Mouse (Mus musculus) limb, embryonic 14.5 days (tissue): ENCODE measurements at regions not wholly inside any gene's neighbourhood (a gene's known extent, or its start where the extent isn't known, plus 50 kb on each side); places are given as distances from the start of the nearest gene placed in this dataset.

Experiments used
- ATAC-seq: fragments of 200-750 bp; cut with Nextera tagmentation; 2 replicates; pipeline ENCODE4 v1.8.0; 2017; ENCODE audit warnings: low read depth, moderate number of reproducible peaks, moderate TSS enrichment; ENCODE audit not compliant: low FRiP score
- DNase-seq: peaks from one replicate; pipeline ENCODE4 v3.0.0-alpha.2; 2015; ENCODE audit warnings: low spot score
- H3K27ac ChIP-seq: fragments of 300-500 bp; sonication (generic); replicated peaks from 2 replicates; pipeline ENCODE4 v1.5.1; 2014; ENCODE audit warnings: low read depth, mild to moderate bottlenecking, low read length, moderate library complexity, mixed read lengths
- H3K27me3 ChIP-seq: fragments of 300-500 bp; sonication (generic); 2 replicates; pipeline ENCODE4 v1.6.1; 2014; ENCODE audit warnings: low read length, mixed read lengths; ENCODE audit not compliant: control insufficient read depth, insufficient read depth
- H3K36me3 ChIP-seq: fragments of 300-500 bp; sonication (generic); 2 replicates; pipeline ENCODE4 v1.6.1; 2014; ENCODE audit warnings: mild to moderate bottlenecking, low read length, moderate library complexity, mixed read lengths; ENCODE audit not compliant: control insufficient read depth, insufficient read depth
- H3K4me1 ChIP-seq: fragments of 300-500 bp; sonication (generic); 2 replicates; pipeline ENCODE4 v1.6.1; 2014; ENCODE audit warnings: antibody characterized with exemption, low read length, mixed read lengths; ENCODE audit not compliant: control insufficient read depth, insufficient read depth
- H3K4me2 ChIP-seq: fragments of 300-500 bp; sonication (generic); replicated peaks from 2 replicates; pipeline ENCODE4 v1.6.1; 2014; ENCODE audit warnings: low read depth, mild to moderate bottlenecking, low read length, moderate library complexity; ENCODE audit not compliant: severe bottlenecking
- H3K4me3 ChIP-seq: fragments of 300-500 bp; sonication (generic); replicated peaks from 2 replicates; pipeline ENCODE4 v1.5.1; 2014; ENCODE audit warnings: low read length
- H3K9ac ChIP-seq: fragments of 300-500 bp; sonication (generic); 2 replicates; pipeline ENCODE4 v1.6.1; 2014; ENCODE audit warnings: mild to moderate bottlenecking, low read depth, low read length, moderate library complexity; ENCODE audit not compliant: severe bottlenecking
- H3K9me3 ChIP-seq: fragments of 300-500 bp; sonication (generic); 2 replicates; pipeline ENCODE4 v1.6.1; 2016; ENCODE audit warnings: low read length; ENCODE audit not compliant: control insufficient read depth
- POLR2A ChIP-seq: fragments of 200-500 bp; IDR thresholded peaks from 2 replicates; pipeline ENCODE4 v1.8.0; 2012; ENCODE audit warnings: inconsistent platforms, mild to moderate bottlenecking, moderate library complexity, borderline replicate concordance; ENCODE audit not compliant: insufficient read depth, insufficient read length; ENCODE audit errors: extremely low read depth
- WGBS: fragments of 180-500 bp; shearing (Covaris S2); extraction: QIAGEN DNeasy Blood & Tissue Kit; methylation state at CpG from one replicate; pipeline ENCODE4 v1.1.7; 2014; 5-methylcytosine and 5-hydroxymethylcytosine counted together

DNA sequence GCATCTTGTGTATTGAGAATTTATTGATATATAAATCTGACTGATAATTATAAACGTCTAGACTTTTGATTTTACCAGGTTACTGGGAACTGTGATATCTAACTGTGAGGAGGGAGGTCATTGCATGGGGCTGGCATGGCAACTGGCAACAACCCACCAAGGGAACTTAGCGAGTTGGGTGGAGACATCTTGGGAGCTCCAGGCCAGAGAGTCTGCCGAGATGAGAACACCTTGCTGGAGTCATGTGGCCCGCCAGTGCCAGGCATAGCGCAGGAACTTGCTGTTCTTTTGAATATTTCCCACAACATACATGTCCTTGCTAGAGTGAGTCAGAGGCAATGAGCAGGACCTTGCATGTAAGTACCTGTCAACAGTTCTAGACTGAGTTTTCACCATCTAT lies 413.9 kb downstream of the Ice1 start:
- no peak for DNase-seq
- no peak overlapping the region for H3K4me2 ChIP-seq
- H3K4me1 ChIP-seq: no peaks in the 10 kb centered on the region
- TF ChIP-seq POLR2A: no peak
- H3K27me3 ChIP-seq: no peaks in the 10 kb centered on the region
- H3K36me3 ChIP-seq: no peaks in the 10 kb centered on the region
- H3K9ac ChIP-seq: no peak overlapping the region
- H3K27ac ChIP-seq: no peak overlapping the region
- 86% methylated on average over 5 of the region's 5 CpGs for WGBS
- H3K4me3 ChIP-seq: no peak overlapping the region
- ATAC-seq: no peak
- H3K9me3 ChIP-seq: no peaks in the 10 kb centered on the region

DNA sequence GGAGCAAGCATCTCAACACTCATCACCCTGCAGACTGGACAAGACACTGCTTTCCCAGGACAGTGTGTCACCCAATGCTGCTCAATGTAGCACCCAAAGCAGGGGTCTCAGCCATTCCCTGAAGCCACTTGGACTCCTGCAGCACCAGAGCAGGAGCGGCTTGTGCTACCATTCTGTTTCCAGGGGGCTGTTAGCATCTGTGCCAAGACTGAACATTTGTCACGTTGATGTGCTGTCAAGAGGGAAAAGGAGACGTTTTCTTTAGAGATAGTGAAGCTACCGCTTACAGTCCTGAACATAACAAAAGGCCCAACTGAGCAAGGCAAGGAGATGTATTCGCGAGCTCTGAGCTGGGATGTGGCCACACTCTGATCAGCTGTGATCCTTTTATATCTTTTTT lies 410.3 kb downstream of the Ice1 start:
- Histone ChIP-seq H3K9ac (no peak overlapping the region), H3K4me1 (no peaks in the 10 kb centered on the region), H3K27ac (no peak overlapping the region), H3K4me3 (no peak overlapping the region), H3K27me3 (no peaks in the 10 kb centered on the region), H3K9me3 (no peaks in the 10 kb centered on the region), H3K4me2 (no peak overlapping the region), H3K36me3 (no peaks in the 10 kb centered on the region)
- WGBS: 86% methylated on average over 6 of the region's 6 CpGs
- no peak for DNase-seq
- no peak for ATAC-seq
- no peak for TF ChIP-seq POLR2A

DNA sequence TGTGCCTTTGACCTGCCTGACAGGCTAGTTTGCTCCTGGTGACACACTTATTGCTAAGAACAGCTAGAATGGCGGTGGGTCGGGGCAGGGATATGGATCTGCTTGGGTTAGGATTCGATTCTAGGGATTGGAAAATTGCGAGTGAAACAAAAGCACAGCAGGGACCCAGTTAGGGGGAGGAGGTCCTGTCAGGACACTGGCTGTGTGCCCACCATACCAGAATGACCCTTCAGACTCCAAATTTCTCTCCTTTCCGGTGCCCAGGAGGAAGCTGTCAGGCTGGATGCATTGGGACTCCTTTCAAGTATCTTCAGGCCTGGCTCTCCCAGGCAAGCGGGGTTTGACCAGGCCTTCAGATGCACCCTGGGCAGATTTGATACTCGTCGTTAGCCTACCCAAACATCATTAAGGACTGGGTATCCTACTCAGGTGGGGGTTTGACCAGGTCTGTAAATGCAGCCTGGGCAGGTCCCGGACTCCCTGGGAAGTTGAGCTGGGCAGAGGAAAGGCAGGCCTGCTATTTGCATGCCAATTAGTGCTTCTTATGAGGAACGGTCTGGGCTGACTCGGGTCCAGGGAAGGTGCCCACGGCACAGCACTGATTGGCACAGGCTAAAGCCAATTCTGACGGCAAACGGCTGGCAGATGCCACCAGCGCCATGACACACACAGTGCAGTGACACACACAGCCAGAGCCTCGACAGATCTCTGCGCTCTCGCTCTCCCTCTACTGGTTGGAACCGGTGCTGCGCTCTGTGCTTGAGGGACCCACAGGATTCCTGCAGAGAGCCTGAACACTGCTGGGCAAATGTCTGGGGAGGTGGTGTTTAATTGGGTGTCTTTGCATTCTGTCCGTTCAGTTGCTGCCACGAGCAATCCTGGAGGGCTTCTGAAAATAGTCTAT lies 403.3 kb downstream of the Ice1 start:
- Histone ChIP-seq H3K36me3 (no peaks in the 10 kb centered on the region), H3K9ac (peak overlapping the region; percentile 12; the same call in 1 of the 2 replicates), H3K27ac (no peak overlapping the region), H3K4me1 (no peaks in the 10 kb centered on the region), H3K4me2 (no peak overlapping the region; the same call in 1 of the 2 replicates), H3K27me3 (no peaks in the 10 kb centered on the region), H3K4me3 (no peak overlapping the region), H3K9me3 (no peaks in the 10 kb centered on the region)
- peak; percentile 62; the same call in 1 of the 2 replicates for ATAC-seq
- TF ChIP-seq POLR2A: no peak
- 42% methylated on average over 22 of the region's 22 CpGs for WGBS
- DNase-seq: peak; percentile 70

DNA sequence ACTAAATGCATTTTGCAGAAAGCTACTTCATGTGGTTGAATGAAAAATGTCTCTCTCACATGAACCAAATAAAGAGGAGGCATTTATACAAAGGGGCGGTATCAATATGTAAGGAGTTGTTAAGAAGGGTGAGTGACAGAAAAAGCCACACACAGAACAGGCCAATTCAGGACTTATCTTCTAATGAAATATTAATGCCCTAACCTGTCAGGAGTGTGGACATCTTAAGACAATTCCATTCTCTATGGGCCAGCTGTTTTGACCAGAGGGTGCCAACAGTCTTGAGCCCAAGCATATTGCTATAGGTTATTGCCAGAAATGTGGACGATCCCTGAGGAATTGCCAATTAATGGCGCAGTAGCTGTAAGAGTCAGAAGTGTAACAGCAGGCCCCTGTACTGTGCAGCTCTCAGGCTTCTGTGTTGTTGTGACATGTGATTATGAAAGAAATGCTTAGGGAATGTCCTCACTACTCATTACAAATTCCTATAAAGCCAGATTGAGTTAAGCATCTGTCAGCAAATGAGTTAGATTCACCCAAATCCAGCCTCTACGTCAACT lies 393.8 kb downstream of the Ice1 start:
- WGBS: 92% methylated on average over 4 of the region's 4 CpGs
- no peaks in the 10 kb centered on the region for H3K4me1 ChIP-seq
- no peak for DNase-seq
- TF ChIP-seq POLR2A: no peak
- no peak overlapping the region for H3K4me3 ChIP-seq
- H3K27ac ChIP-seq: no peak overlapping the region
- no peak for ATAC-seq
- H3K9me3 ChIP-seq: no peaks in the 10 kb centered on the region
- H3K27me3 ChIP-seq: no peaks in the 10 kb centered on the region
- H3K4me2 ChIP-seq: no peak overlapping the region
- H3K9ac ChIP-seq: no peak overlapping the region
- H3K36me3 ChIP-seq: no peaks in the 10 kb centered on the region

DNA sequence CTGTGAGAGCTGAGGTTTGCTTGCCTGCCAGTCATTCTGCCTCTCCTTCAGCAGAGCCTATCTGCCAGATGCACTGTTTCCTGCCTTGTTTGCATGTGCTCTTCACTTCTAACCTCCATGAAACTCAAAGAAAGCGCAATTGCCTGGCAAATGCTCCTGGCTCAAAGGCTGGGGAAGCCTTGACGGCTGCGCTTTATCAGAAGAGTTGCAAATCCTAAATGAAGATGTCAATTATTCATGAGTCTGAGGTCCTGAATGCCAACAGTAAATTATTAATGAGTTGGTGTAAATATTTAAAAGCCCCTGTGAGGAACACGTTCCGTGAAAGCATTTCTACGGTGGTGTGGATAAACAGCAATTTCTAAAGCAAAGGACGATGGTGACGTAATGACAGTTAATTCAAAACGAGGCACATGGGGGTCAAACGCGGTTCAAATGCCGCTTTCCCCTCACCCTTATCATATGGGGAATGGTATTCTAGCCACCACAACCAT lies 377.4 kb downstream of the Ice1 start:
- peak overlapping the region; percentile 22; the same call in 1 of the 2 replicates for H3K4me2 ChIP-seq

More for the DNA sequence above, 377.4 kb downstream of the Ice1 start:
- no peak overlapping the region for H3K4me3 ChIP-seq
- DNase-seq: no peak
- no peaks in the 10 kb centered on the region for H3K9me3 ChIP-seq
- no peak overlapping the region for H3K27ac ChIP-seq
- no peaks in the 10 kb centered on the region for H3K27me3 ChIP-seq
- 47% methylated on average over 12 of the region's 12 CpGs for WGBS
- TF ChIP-seq POLR2A: no peak
- H3K36me3 ChIP-seq: no peaks in the 10 kb centered on the region
- H3K4me1 ChIP-seq: peaks cover 4% of the 10 kb centered on the region; the same call in 1 of the 2 replicates
- no peak overlapping the region for H3K9ac ChIP-seq
- no peak for ATAC-seq
